Mouse (Mus musculus) E14TG2a.4 (cell line): Measurements from ENCODE around the gene 1700019D03Rik.
"Not testable (repeated sequence)": the region's sequence is repeated elsewhere in the genome, so short reads cannot be mapped to it uniquely, and the experiment has no call there.

Source experiments
- H3K27me3 ChIP-seq: 2 replicates; pipeline ENCODE4 v1.6.1; 2014; ENCODE audit warnings: low read length, control low read depth; ENCODE audit not compliant: insufficient read depth
- H3K36me3 ChIP-seq: 2 replicates; pipeline ENCODE4 v1.6.1; 2014; ENCODE audit warnings: low read length, control low read depth; ENCODE audit not compliant: insufficient read depth
- H3K4me1 ChIP-seq: replicated peaks from 2 replicates; pipeline ENCODE4 v1.6.1; 2014; ENCODE audit warnings: low read depth, low read length, control low read depth
- H3K4me3 ChIP-seq: replicated peaks from 2 replicates; pipeline ENCODE4 v1.5.1; 2014; ENCODE audit warnings: mild to moderate bottlenecking, low read length
- H3K9me3 ChIP-seq: 2 replicates; pipeline ENCODE4 v1.6.1; 2014; ENCODE audit warnings: low read length, control low read depth
- CTCF ChIP-seq: conservative IDR thresholded peaks from 2 replicates; pipeline ENCODE4 v1.5.1; 2014; ENCODE audit warnings: low read length
- NANOG ChIP-seq: IDR thresholded peaks from 2 replicates; pipeline ENCODE4 v1.6.1; 2014; ENCODE audit warnings: borderline replicate concordance, low read length, mixed read lengths
- POU5F1 ChIP-seq: IDR thresholded peaks from 2 replicates; pipeline ENCODE4 v1.6.1; 2014; ENCODE audit warnings: low read length, borderline replicate concordance

The 1700019D03Rik gene

DNA sequence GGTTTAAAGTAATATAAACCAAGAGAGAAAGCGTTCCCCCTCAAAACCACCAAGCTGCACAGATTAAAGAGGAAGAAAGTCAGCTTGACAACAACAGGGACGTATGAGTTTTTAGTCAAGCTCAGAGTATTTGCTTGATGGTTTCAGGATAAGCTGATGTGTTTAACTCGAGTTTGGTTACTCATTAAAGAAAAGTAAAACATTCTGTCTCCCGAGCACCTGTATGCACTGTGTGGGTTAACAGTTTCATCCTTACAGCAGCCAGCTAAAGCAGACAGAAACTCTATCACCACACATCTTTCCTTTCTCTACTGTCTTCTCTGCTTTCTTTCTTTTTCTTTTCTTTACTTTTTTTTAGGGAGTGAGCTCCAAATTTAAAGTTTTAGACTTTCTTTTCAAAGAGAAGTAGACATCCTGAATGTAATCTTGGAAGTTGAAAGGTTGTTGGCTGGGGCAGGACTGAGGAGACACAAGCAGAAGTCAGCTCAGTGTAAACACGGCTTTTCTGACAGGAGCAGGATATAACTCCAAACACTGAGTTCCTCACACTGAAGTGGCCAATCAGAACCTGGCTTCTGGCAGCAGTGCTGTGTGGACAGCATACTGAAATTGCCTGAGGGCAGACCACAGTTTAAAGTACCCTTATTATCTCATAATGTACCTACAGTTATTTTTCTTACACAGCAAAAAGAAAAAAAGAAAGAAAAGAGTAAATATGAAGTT, 68.7 kb downstream of the 1700019D03Rik start:
- peaks cover 53% of the 10 kb centered on the region for H3K36me3 ChIP-seq
- H3K9me3 ChIP-seq, result peaks cover 57% of the 10 kb centered on the region
- peaks cover 22% of the 10 kb centered on the region for H3K4me1 ChIP-seq
- H3K27me3 ChIP-seq, result no peaks in the 10 kb centered on the region
- H3K4me3 ChIP-seq, result peak overlapping the region; percentile 88
- no peak for TF ChIP-seq POU5F1
- TF ChIP-seq CTCF, result no peak
- no peak for TF ChIP-seq NANOG

- Histone ChIP-seq H3K9me3 (peaks cover 57% of the 10 kb centered on the region), H3K4me3 (no peak overlapping the region)
- TF ChIP-seq POU5F1, result no peak
- TF ChIP-seq NANOG, result no peak
- no peak for TF ChIP-seq CTCF
These were observed 72.1 kb downstream of the 1700019D03Rik start for GRCm38 (mm10) chr1:52947895-52948294.

GRCm38 (mm10) chr1:52939021-52939420, 81.0 kb downstream of the 1700019D03Rik start:
- Histone ChIP-seq H3K36me3 (peaks cover 42% of the 10 kb centered on the region), H3K9me3 (peaks cover 53% of the 10 kb centered on the region), H3K4me1 (no peaks in the 10 kb centered on the region), H3K27me3 (no peaks in the 10 kb centered on the region), H3K4me3 (no peak overlapping the region)
- no peak for TF ChIP-seq POU5F1
- TF ChIP-seq NANOG, result no peak
- no peak for TF ChIP-seq CTCF

More at GRCm38 (mm10) chr1:52947895-52948294, 72.1 kb downstream of the 1700019D03Rik start:
- Histone ChIP-seq H3K36me3 (peaks cover 53% of the 10 kb centered on the region), H3K27me3 (no peaks in the 10 kb centered on the region), H3K4me1 (no peaks in the 10 kb centered on the region)

GRCm38 (mm10) chr1:52934494-52934893, 85.5 kb downstream of the 1700019D03Rik start:
- Histone ChIP-seq H3K27me3 (no peaks in the 10 kb centered on the region), H3K36me3 (peaks cover 76% of the 10 kb centered on the region), H3K4me1 (no peaks in the 10 kb centered on the region), H3K9me3 (peaks cover 92% of the 10 kb centered on the region), H3K4me3 (no peak overlapping the region)
- TF ChIP-seq POU5F1 (no peak), NANOG (no peak), CTCF (no peak)

DNA sequence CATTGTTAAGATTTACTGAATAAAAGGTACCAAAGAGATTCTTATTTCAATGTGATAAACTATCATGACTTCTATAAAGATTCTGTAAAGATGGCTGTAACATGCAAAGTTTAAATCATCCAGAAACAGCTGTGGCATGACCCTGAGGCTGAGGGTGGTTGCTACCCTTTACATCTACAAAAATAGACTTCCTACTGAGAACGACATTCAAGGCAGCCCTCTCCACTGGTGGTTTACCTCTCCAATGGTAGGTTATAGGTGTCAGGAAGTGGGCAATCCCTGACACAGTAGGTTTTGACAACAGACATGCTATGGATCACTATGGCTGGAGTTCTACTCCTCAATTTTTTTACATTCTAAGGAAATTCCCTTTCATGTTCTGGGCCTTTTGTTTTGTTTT, 95.5 kb downstream of the 1700019D03Rik start:
- Histone ChIP-seq H3K36me3 (peaks cover 50% of the 10 kb centered on the region), H3K9me3 (peaks cover 58% of the 10 kb centered on the region)
- H3K27me3 ChIP-seq, H3K4me3 ChIP-seq, H3K4me1 ChIP-seq: not testable (repeated sequence)

DNA sequence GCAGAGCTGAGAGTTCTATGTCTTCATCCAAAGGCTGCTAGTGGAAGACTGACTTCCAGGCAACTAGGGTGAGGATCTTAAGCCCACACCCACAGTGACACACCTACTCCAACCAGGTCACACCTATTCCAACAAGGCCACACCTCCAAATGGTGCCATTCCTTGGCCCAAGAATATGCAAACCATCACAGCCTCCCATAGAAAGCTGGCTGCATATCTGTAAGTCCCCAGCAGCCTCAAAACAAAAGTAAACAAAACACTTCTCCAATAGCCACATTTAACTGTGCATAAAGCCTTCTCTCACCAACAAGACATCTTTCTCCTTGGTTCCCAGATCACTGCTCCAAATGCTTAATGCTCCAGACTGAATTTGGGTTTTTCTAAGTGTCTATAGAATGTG, 101.1 kb downstream of the 1700019D03Rik start:
- not testable (repeated sequence) for H3K4me3 ChIP-seq, H3K27me3 ChIP-seq, H3K4me1 ChIP-seq
- H3K9me3 ChIP-seq, result peaks cover 15% of the 10 kb centered on the region
- H3K36me3 ChIP-seq, result peaks cover 34% of the 10 kb centered on the region

DNA sequence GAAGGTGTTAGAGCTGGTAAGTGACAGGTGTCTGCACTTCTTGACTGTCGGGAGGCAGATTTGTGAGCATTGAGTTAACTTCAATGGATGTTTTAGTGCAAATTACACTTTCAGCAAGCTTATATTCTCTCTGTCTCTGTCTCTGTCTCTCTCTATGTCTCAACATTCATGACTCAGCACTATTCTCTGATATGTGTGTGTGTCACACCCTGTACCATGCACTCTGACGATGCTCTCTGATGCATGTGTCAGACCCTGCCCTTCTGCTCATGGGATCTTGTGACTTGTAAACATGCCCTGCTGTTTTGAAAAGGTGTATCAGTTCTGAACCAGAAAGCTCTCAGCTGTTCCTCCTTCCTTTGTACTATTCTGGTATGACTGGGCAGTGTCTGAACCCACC, 103.3 kb downstream of the 1700019D03Rik start:
- TF ChIP-seq NANOG, result no peak
- no peak for TF ChIP-seq POU5F1
- TF ChIP-seq CTCF, result no peak

DNA sequence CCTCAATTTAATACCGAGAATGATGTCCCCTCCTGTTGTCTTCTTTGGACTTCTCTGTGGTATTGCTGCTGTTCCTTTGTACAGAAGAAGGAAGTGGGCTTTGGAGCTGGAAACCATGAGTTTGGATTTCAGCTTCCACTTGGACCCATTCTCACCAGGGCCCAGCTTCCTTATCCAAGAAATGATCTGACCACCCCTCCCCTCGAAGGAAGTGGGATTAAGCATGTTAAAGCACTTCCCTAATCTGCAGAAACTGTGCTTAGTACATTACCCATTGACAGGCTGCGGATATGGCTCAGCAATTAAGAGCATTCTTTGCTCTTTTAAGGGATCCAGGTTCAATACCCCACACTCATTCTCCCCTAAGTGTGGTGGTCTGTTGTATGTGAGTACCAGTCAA, 110.2 kb downstream of the 1700019D03Rik start:
- no peaks in the 10 kb centered on the region for H3K9me3 ChIP-seq
- H3K4me3 ChIP-seq, result no peak overlapping the region
- peaks cover 16% of the 10 kb centered on the region for H3K36me3 ChIP-seq
- no peaks in the 10 kb centered on the region for H3K27me3 ChIP-seq
- TF ChIP-seq NANOG, result no peak
- no peak for TF ChIP-seq CTCF
- no peak for TF ChIP-seq POU5F1
- no peaks in the 10 kb centered on the region for H3K4me1 ChIP-seq

More for the DNA sequence above, 103.3 kb downstream of the 1700019D03Rik start:
- Histone ChIP-seq H3K9me3 (peaks cover 9% of the 10 kb centered on the region), H3K27me3 (no peaks in the 10 kb centered on the region), H3K4me1 (peaks cover 8% of the 10 kb centered on the region), H3K4me3 (no peak overlapping the region), H3K36me3 (peaks cover 32% of the 10 kb centered on the region)

GRCm38 (mm10) chr1:52884208-52884607, 135.8 kb downstream of the 1700019D03Rik start:
- Histone ChIP-seq H3K4me3 (no peak overlapping the region), H3K9me3 (no peaks in the 10 kb centered on the region), H3K4me1 (no peaks in the 10 kb centered on the region), H3K27me3 (no peaks in the 10 kb centered on the region), H3K36me3 (peaks cover 6% of the 10 kb centered on the region; the same call in 1 of the 2 replicates)
- TF ChIP-seq CTCF, result no peak
